Mouse (Mus musculus) thymus, adult 2 months (tissue): ENCODE results near the gene Tnfrsf9. TPM values are rescaled to one million over a fixed set of nuclear protein-coding genes. Genes with fewer than 3 reads are reported as not detected.

Experiments used
- DNase-seq: peaks from one replicate; pipeline ENCODE4 v3.0.0; 2021
- H3K27ac ChIP-seq: fragments of 200-500 bp; 2 replicates; pipeline ENCODE4 v1.5.1; 2012; ENCODE audit warnings: low read length, control low read depth; ENCODE audit not compliant: control insufficient read depth, insufficient read depth
- H3K27me3 ChIP-seq: fragments of 200-500 bp; 2 replicates; pipeline ENCODE4 v1.6.1; 2012; ENCODE audit warnings: mild to moderate bottlenecking, low read length, moderate library complexity, mixed read lengths; ENCODE audit not compliant: control insufficient read depth, insufficient read depth
- H3K36me3 ChIP-seq: fragments of 200-500 bp; 2 replicates; pipeline ENCODE4 v1.6.1; 2012; ENCODE audit warnings: mild to moderate bottlenecking, low read length, moderate library complexity; ENCODE audit not compliant: control insufficient read depth, insufficient read depth
- H3K4me1 ChIP-seq: fragments of 200-500 bp; replicated peaks from 2 replicates; pipeline ENCODE4 v1.6.1; 2012; ENCODE audit warnings: low read length; ENCODE audit not compliant: control insufficient read depth, insufficient read depth
- H3K4me3 ChIP-seq: fragments of 200-500 bp; 2 replicates; pipeline ENCODE4 v1.5.1; 2012; ENCODE audit warnings: mild to moderate bottlenecking, low read length, control low read depth, moderate library complexity; ENCODE audit not compliant: control insufficient read depth, insufficient read depth
- CTCF ChIP-seq: fragments of 200-500 bp; IDR thresholded peaks from 2 replicates; pipeline ENCODE4 v1.5.1; 2012; ENCODE audit warnings: mild to moderate bottlenecking, control low read depth, low read length, moderate library complexity, borderline replicate concordance; ENCODE audit not compliant: control insufficient read depth, poor library complexity, insufficient read depth; ENCODE audit errors: extremely low read depth
- POLR2A ChIP-seq: fragments of 200-500 bp; IDR thresholded peaks from 2 replicates; pipeline ENCODE4 v1.6.1; 2012; ENCODE audit warnings: mild to moderate bottlenecking, low read length, control low read depth, moderate library complexity; ENCODE audit not compliant: control insufficient read depth, poor library complexity, insufficient read depth; ENCODE audit errors: extremely low read depth
- WGBS: fragments of 180-500 bp; shearing (Covaris S2); methylation state at CpG from one replicate; pipeline ENCODE4 v1.1.7; 2018; 5-methylcytosine and 5-hydroxymethylcytosine counted together
- polyA plus RNA-seq: library from polyadenylated mRNA; depleted of rRNA; stranded (reverse); fragments of >200 nt; gene quantifications from 2 replicates; pipeline ENCODE4 v1.2.3, GENCODE M21; 2012; rRNA removed

The Tnfrsf9 gene
- polyA plus RNA-seq = 13.4 and 13.5 TPM in 2 replicates

DNA sequence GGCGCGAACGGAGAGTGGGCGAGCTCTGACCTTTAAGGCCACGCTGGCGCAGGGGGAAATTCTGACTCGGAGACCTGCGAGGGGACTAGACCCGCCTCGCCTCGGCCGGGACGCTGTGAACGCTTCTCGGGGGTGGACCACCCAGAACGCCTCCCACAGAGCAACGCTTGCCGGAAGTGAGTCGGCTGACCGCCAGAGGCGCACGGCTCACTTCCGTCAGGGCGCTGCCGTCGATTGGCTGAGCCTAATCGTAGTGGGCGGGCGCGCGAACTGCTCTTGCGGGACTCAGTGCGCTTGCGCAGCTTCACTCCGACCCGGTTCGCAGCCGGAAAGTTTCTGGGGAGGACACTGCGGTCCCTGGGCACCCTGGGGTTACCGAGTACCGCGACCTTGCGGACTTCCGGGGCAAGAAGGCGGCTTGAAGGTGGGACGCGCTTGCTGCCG, at the start of gene Tnfrsf9, which contains the start of gene Park7:
TSS of gene Tnfrsf9 (plus strand) at position 273 of the 444 bp plus-strand sequence.
TSS of gene Park7 (minus strand) at position 148 of the 444 bp plus-strand sequence.
- DNase-seq = peak; percentile 93
- Histone ChIP-seq H3K27me3 (no peaks in the 10 kb centered on the region), H3K27ac (peak within 1 kb of the TSS; percentile 49), H3K4me3 (peak within 1 kb of the TSS; percentile 73), H3K36me3 (no peaks in the 10 kb centered on the region), H3K4me1 (peaks cover 12% of the 10 kb centered on the region)
- TF ChIP-seq CTCF = peak; percentile 94
- TF ChIP-seq POLR2A = peak; percentile 97
- WGBS = under 1% methylated on average over 48 of the region's 48 CpGs

DNA sequence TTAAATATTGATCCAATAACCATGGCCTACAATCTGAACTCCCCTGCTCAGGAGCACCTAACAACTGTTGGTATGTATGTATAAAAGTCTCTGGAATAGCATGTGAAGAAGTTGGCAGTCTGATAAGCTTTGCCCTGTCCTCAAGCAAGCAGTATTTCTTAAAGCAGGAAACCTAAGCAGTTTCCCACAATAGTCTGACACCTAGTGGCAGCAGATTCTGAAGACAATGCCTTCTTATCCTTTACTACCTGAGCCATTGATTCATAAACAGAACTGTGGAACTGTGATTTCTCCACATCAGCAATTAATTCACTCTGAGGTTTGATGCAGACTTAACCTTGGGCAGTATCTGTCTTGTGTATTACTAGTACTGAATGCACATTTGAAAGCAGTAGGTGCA, 49.0 kb upstream of the Tnfrsf9 start:
- TF ChIP-seq CTCF (no peak), POLR2A (no peak)
- peak; percentile 16 for DNase-seq
- Histone ChIP-seq H3K4me1 (no peaks in the 10 kb centered on the region; the same call in 1 of the 2 replicates), H3K27me3 (no peaks in the 10 kb centered on the region), H3K36me3 (peaks cover 19% of the 10 kb centered on the region), H3K4me3 (no peak overlapping the region), H3K27ac (no peak overlapping the region)

DNA sequence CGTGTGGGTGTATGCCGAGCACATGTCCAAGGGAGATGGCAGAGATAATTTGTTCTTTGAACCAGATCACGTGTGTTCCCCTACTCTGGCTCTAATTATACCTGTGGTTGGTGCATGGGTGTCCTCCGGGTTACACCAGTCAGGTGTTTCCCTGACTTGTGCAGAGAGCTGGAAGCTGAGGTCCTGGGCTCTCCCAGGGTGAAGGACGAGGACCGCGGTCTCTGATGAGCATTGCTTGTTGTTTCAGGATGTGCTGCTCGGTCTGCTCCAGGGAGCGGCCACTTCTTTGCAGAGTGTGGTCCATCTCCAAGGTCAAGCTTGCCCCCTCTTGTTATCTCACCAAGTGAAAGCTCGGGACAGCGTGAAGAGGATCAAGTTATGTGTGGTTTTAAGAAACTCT, 48.3 kb upstream of the Tnfrsf9 start:
- Histone ChIP-seq H3K27me3 (no peaks in the 10 kb centered on the region), H3K27ac (no peak overlapping the region), H3K4me1 (no peaks in the 10 kb centered on the region; the same call in 1 of the 2 replicates), H3K4me3 (no peak overlapping the region), H3K36me3 (peaks cover 19% of the 10 kb centered on the region)
- no peak for TF ChIP-seq CTCF
- TF ChIP-seq POLR2A = no peak
- WGBS = 91% methylated on average over 11 of the region's 11 CpGs
- no peak for DNase-seq

DNA sequence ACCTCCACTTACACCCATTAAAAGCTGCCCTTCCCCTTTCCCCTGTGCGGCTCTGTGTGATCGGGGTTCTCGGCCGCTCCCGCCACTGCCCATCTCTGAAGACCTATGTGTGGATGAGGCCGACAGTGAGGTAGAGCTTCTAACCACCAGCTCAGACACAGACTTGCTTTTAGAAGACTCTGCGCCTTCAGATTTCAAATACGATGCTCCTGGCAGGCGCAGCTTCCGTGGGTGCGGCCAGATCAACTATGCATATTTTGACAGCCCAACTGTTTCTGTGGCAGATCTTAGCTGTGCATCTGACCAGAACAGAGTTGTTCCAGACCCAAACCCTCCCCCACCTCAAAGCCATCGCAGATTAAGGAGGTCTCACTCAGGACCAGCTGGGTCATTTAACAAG, 47.9 kb upstream of the Tnfrsf9 start:
- 98% methylated on average over 10 of the region's 12 CpGs for WGBS
- Histone ChIP-seq H3K27ac (no peak overlapping the region), H3K36me3 (peaks cover 19% of the 10 kb centered on the region), H3K27me3 (no peaks in the 10 kb centered on the region), H3K4me1 (no peaks in the 10 kb centered on the region; the same call in 1 of the 2 replicates), H3K4me3 (no peak overlapping the region)
- DNase-seq = no peak
- TF ChIP-seq POLR2A (no peak), CTCF (no peak)

DNA sequence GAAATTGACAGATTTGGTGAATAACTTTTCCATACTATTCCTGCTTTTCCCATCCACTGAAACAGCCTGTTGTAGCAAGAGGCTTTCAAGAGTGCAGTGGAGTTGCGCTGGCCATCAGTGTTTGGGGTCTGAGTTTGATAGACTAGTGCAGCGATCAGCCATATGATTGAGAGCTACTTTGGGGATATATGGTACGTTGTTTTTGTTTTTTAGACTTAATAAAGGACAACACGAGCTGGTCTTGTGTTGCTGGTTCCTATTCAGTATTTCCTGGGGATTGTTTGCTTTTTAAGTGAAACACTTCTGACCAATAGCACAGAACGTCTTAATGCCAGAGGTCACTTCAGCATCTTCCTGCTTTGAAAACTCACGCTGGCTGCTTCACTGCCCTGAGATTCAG, 46.2 kb upstream of the Tnfrsf9 start:
- Histone ChIP-seq H3K27me3 (no peaks in the 10 kb centered on the region), H3K27ac (no peak overlapping the region), H3K36me3 (peaks cover 19% of the 10 kb centered on the region), H3K4me3 (no peak overlapping the region), H3K4me1 (no peaks in the 10 kb centered on the region; the same call in 1 of the 2 replicates)
- TF ChIP-seq CTCF = no peak
- no peak for TF ChIP-seq POLR2A
- DNase-seq = no peak
- 95% methylated on average over 6 of the region's 6 CpGs for WGBS

DNA sequence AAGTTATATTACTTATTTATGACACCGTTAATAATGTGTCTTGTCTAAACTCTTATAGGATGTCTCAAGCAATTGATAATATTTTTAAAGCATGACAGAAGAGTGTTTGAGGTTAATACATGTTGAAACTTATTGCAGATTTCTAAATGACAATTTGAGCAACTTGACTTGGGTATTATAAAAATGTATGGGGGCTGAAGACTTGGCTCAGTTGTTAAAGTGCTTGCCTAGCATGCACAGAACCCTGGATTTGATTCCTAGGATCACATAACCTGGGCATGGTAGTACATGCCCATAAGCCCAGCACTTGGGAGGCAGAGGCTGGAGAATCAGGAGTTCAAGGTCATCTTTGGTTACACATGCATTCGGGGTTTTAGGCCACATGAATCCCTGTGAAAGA, 45.5 kb upstream of the Tnfrsf9 start:
- Histone ChIP-seq H3K27ac (no peak overlapping the region), H3K4me3 (no peak overlapping the region), H3K27me3 (no peaks in the 10 kb centered on the region), H3K4me1 (no peaks in the 10 kb centered on the region; the same call in 1 of the 2 replicates), H3K36me3 (peaks cover 19% of the 10 kb centered on the region)
- TF ChIP-seq CTCF (no peak), POLR2A (no peak)
- no peak for DNase-seq
- 92% methylated on average over 2 of the region's 2 CpGs for whole genome bisulfite sequencing

DNA sequence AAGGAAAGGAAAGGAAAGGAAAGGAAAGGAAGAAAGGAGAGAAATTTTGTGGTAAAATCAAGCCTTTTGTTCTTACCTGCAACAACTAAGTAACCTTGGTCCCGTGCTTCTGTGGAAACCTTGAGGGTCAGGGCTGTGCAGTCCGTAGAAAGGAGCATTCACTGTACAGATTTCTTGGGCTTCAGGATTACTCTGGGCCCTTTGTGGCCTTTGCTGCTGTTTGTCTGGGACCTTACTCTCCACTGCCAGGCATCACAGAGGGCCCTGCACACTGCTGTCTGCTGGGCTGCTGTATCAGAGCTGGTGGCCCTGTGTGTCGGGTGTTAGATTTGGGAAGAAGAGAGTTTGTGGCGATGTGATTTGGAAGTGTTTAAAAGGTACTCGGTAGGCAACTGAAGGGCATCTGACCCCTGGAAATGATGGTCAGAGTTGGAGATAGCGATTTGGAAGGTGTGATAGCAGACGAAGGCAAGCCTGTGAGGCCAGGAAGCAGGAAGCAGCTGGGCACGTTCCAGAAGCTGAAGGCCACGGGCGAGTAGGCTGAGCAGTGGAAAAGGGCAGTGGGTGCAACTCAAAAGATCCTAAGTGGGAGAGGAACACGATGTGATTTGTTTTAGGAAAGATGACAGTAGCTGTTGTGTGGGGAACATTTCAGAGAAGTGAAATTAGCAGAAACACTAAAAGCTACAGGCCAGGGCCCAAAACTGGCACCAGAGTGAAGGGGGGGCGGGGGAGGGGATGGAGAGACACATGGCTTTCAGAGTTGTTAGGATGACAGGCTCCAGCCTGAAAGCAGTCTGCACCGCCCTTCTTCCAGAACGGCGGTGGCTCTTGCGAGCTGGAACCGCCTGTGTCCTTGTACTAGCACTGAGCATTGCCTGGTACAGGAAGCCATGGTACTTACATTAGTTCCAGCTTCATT, 44.8 kb upstream of the Tnfrsf9 start:
- Histone ChIP-seq H3K4me1 (peaks cover 5% of the 10 kb centered on the region; the same call in 1 of the 2 replicates), H3K4me3 (no peak overlapping the region), H3K27ac (no peak overlapping the region), H3K36me3 (peaks cover 19% of the 10 kb centered on the region), H3K27me3 (no peaks in the 10 kb centered on the region)
- DNase-seq = no peak
- no peak for TF ChIP-seq POLR2A
- no peak for TF ChIP-seq CTCF
- 68% methylated on average over 17 of the region's 17 CpGs for WGBS
